Mouse (Mus musculus) testis, adult 2 months (tissue): Measurements from ENCODE around the gene Map3k20.

Experiments used
- CTCF ChIP-seq: fragments of 200-500 bp; IDR thresholded peaks from 2 replicates; pipeline ENCODE4 v1.5.1; 2012; ENCODE audit warnings: low read depth, mild to moderate bottlenecking, inconsistent platforms, low read length, moderate library complexity; ENCODE audit not compliant: control insufficient read depth, insufficient read depth, insufficient replicate concordance
- POLR2A ChIP-seq: fragments of 200-500 bp; IDR thresholded peaks from 2 replicates; pipeline ENCODE4 v1.6.1; 2012; ENCODE audit warnings: low read depth, mild to moderate bottlenecking, inconsistent platforms, low read length, moderate library complexity; ENCODE audit not compliant: control insufficient read depth

DNA sequence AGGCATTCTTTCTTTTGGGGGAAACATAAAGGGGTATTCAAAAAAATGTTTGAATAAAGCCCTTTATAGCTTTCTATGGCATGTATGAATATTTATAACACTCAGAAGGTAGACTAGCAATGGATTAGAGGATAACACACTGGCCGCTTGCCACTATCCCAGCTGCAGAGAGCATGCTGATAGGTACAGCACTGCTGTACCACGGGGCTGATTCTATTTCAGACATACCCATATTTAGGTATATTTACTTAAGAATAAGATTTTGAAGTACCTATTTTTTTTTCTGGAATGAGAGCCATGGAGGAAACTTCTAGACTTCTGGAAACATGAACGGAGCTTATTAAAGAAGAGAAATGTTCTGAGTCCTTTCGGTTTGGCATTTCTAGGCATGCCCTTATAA is 39.8 kb upstream of the Map3k20 start:
- TF ChIP-seq CTCF, result no peak
- no peak for TF ChIP-seq POLR2A
